Mouse (Mus musculus): ENCODE measurements at regions not wholly inside any gene's neighbourhood (a gene's known extent, or its start where the extent isn't known, plus 50 kb on each side); places are given as distances from the start of the nearest gene placed in this dataset.

- no peak for DNase-seq
Measured at GRCm38 (mm10) chr16:80196302-80196701, 1004.2 kb upstream of the Ncam2 start.

GRCm38 (mm10) chr16:80202811-80203210 lies 997.7 kb upstream of the Ncam2 start:
- no peak for DNase-seq

GRCm38 (mm10) chr16:80212769-80213168 lies 987.7 kb upstream of the Ncam2 start:
- peak; percentile 9 for DNase-seq

GRCm38 (mm10) chr16:80255441-80255840 lies 945.1 kb upstream of the Ncam2 start:
- no peak for DNase-seq

- no peak for DNase-seq
Measured at GRCm38 (mm10) chr16:80266151-80266617, 934.3 kb upstream of the Ncam2 start.

GRCm38 (mm10) chr16:80272291-80273123 lies 928.0 kb upstream of the Ncam2 start:
- no peak for DNase-seq

All from cerebellum, adult 8-10 months (tissue).